Mouse (Mus musculus): ENCODE measurements around the gene Tunar. TPM values are rescaled to one million over a fixed set of nuclear protein-coding genes. Genes with fewer than 3 reads are reported as not detected.

Gene Tunar
- polyA plus RNA-seq, 1 experiment from 2014 or later: 0.67 TPM

DNA sequence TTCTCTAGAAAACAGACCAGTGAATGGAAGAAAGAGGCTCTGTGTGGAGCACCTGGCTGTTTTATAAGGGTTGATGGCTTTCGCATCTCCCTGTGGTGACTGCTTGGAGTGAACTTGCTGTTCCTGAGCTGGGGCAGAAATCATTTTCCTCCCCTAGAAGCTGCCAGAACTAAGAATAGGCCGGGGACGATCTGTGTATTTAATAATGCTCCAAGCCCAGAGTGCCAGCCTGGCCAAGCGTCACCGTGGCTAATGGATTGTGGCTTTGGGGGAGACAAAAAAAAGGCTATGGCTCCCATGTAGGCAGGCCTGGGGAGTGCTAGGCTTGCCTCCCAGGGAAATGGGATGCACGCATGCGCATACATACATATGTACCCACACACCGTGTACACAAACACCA, 80.2 kb downstream of the Tunar start:
- Histone ChIP-seq H3K4me3 (no peak overlapping the region), H3K27me3 (ENCODE audit: insufficient read depth, poor library complexity, severe bottlenecking) (no peaks in the 10 kb centered on the region), H3K27ac (no peak overlapping the region), H3K4me1 (replicated peaks) (no peaks in the 10 kb centered on the region; the same call in 1 of the 2 replicates), H3K9me3 (no peaks in the 10 kb centered on the region), H3K36me3 (no peaks in the 10 kb centered on the region)
- no peak for DNase-seq (ENCODE audit: low spot score)
- 85% methylated on average over 8 of the region's 8 CpGs for WGBS

DNA sequence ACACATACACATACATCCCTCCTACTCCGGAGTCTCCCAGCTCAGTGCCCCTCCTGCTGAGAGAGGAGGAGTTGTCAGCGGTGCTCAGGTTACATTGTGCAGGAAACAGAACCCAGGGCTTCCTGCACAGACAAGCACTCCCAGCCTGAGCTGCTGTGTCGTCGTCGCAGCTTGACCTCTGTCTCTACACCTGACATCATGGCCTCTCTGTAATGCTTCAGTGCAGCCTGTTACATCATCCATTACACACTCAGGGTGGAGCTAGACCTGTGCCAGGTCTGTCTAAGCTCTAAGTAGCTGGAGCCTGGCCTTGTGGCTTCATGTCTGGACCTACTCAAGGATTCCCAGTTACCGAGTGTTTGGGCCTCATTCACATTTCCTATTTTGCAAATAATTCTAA, 86.8 kb downstream of the Tunar start:
- no peak overlapping the region for H3K27ac ChIP-seq
- DNase-seq (ENCODE audit: low spot score): no peak
- H3K36me3 ChIP-seq: no peaks in the 10 kb centered on the region
- H3K4me3 ChIP-seq: no peak overlapping the region
- H3K27me3 ChIP-seq (ENCODE audit: insufficient read depth, poor library complexity, severe bottlenecking): no peaks in the 10 kb centered on the region
- 52% methylated on average over 6 of the region's 6 CpGs for WGBS
- H3K4me1 ChIP-seq (replicated peaks): peaks cover 3% of the 10 kb centered on the region; the same call in 1 of the 2 replicates
- H3K9me3 ChIP-seq: no peaks in the 10 kb centered on the region

DNA sequence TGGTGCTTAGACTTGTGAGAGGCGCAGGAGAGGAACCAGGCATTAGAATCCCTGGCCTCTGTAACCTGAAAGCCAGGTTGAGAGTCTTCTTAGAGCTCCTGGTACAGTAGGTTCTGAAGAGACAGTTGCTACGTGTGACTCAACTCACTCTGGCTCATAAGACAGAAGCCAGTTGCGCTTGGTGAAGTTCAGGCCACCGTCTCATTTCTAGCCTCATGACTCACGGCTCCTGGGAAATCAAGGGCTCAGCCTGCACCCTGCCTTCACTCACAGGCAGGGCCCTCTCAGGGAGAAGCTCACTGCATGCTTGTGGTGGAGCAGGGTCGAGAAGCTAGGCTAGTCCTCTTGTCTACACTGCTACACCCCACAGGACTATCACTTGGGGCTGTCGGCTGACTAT, 92.9 kb downstream of the Tunar start:
- no peak overlapping the region for H3K4me3 ChIP-seq
- DNase-seq (ENCODE audit: low spot score): no peak
- WGBS: 81% methylated on average over 7 of the region's 7 CpGs

DNA sequence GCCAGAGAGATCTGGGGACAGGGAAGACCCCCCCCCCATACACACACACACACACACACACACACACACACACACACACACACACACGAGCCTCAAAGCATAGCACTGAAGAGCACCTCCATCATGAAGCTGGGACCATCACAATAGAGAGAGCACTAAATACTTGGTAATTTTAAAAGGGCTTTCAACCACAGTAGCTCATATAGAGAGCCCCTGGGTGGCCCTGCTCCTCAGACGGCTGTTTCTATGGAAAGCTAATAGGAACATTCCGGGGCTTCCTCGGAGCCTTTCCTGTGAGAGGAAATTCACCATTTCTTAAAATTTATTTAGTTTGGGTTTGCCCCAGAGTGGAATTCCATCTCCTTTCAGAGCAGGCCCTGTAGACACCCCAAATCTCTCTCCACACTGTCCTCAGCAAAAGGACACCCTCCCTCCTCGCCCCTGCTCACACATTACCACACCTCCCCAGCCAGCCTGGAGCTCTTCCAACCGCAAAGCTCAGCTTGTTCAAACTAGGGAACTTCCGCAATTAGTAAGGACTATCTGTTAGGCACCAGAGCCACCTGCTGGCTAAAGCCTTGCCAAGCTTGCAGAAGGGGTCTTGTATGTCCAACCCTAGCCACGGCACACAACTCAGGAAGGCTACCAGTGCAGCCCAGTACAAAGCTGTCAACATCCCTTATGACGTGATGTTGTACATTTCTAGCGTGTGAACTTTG, 93.5 kb downstream of the Tunar start:
- 38% methylated on average over 10 of the region's 10 CpGs for WGBS
- no peaks in the 10 kb centered on the region for H3K36me3 ChIP-seq
- no peaks in the 10 kb centered on the region for H3K9me3 ChIP-seq
- H3K27me3 ChIP-seq (ENCODE audit: insufficient read depth, poor library complexity, severe bottlenecking): no peaks in the 10 kb centered on the region
- no peaks in the 10 kb centered on the region for H3K4me1 ChIP-seq (replicated peaks)
- DNase-seq (ENCODE audit: low spot score): peak; percentile 75
- no peak overlapping the region for H3K4me3 ChIP-seq
- H3K27ac ChIP-seq: 0 out of 2 replicates have a peak overlapping the region, but pooled peaks have one; percentile 16

More for the DNA sequence above, 92.9 kb downstream of the Tunar start:
- no peak overlapping the region for H3K27ac ChIP-seq
- no peaks in the 10 kb centered on the region for H3K27me3 ChIP-seq (ENCODE audit: insufficient read depth, poor library complexity, severe bottlenecking)
- no peaks in the 10 kb centered on the region for H3K9me3 ChIP-seq
- H3K4me1 ChIP-seq (replicated peaks): 0 out of 2 replicates have a peak, but pooled peaks cover under 1% of the 10 kb centered on the region
- H3K36me3 ChIP-seq: no peaks in the 10 kb centered on the region

DNA sequence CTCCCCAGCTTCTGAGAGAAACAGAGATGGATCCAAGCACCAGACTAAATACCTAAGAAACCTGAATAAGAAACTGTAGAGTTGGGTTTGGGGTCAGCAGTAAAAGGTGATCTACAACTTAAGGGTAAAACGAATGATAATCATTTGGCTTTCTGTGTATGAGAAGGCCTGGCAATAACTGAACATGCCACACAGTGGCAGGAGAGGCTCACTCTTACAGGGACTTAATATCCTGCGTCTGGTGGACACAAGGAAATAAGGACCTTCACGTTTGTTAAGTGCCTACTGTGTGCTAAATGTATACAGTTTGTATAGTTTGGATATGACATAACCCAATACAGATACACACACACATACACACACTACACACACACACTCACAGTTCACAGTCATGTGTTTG, 98.2 kb downstream of the Tunar start:
- H3K4me1 ChIP-seq (replicated peaks): no peaks in the 10 kb centered on the region
- WGBS: 63% methylated on average over 3 of the region's 3 CpGs
- H3K27me3 ChIP-seq (ENCODE audit: insufficient read depth, poor library complexity, severe bottlenecking): no peaks in the 10 kb centered on the region
- DNase-seq (ENCODE audit: low spot score): no peak
- no peak overlapping the region for H3K27ac ChIP-seq
- H3K36me3 ChIP-seq: no peaks in the 10 kb centered on the region
- no peak overlapping the region for H3K4me3 ChIP-seq
- no peaks in the 10 kb centered on the region for H3K9me3 ChIP-seq

DNA sequence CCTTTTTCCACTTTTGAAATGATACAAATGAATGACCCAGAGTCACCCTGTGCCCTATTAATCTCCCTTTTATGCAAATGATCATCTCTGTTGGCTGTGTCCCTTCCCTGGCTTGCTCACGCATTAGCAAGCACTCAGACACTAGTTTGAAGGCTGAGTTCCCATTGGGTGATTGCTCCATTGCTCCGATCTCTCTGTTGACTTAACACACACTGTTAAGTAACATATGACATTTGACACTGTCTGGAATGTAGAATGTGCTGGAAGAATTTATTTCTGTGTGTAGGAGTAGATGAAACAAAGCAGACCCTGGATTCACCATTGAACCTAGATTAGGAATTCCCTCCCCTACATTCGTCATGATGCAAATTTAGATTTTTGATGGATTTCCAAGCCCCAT, 99.1 kb downstream of the Tunar start:
- H3K4me1 ChIP-seq (replicated peaks): no peaks in the 10 kb centered on the region
- no peaks in the 10 kb centered on the region for H3K27me3 ChIP-seq (ENCODE audit: insufficient read depth, poor library complexity, severe bottlenecking)
- WGBS: 73% methylated on average over 3 of the region's 3 CpGs
- H3K9me3 ChIP-seq: no peaks in the 10 kb centered on the region
- H3K36me3 ChIP-seq: no peaks in the 10 kb centered on the region
- no peak overlapping the region for H3K27ac ChIP-seq
- DNase-seq (ENCODE audit: low spot score): no peak
- no peak overlapping the region for H3K4me3 ChIP-seq

Other genes with a start within 250 kb of the Tunar start
- not detected in 2 replicates for gene Tcl1b2, start 187.9 kb upstream of the Tunar start, polyA plus RNA-seq (2016; fragmentation: Nextera tagmentation; extraction: Ambion mirVana)
- gene Tcl1b1, start 174.2 kb upstream of the Tunar start, polyA plus RNA-seq (2016; fragmentation: Nextera tagmentation; extraction: Ambion mirVana): not detected in 2 replicates
- not detected in 2 replicates for gene Tcl1b5, start 157.5 kb upstream of the Tunar start, polyA plus RNA-seq (2016; fragmentation: Nextera tagmentation; extraction: Ambion mirVana)
- not detected in 2 replicates for gene Tcl1b3, start 142.8 kb upstream of the Tunar start, polyA plus RNA-seq (2016; fragmentation: Nextera tagmentation; extraction: Ambion mirVana)
- gene Tcl1b4, start 131.9 kb upstream of the Tunar start, polyA plus RNA-seq (2016; fragmentation: Nextera tagmentation; extraction: Ambion mirVana): not detected in 2 replicates
- gene Tcl1, start 111.1 kb upstream of the Tunar start, polyA plus RNA-seq (2016; fragmentation: Nextera tagmentation; extraction: Ambion mirVana): not detected in 2 replicates
- 2.6 and 3.8 TPM in 2 replicates for gene D430019H16Rik, start 120.0 kb downstream of the Tunar start, polyA plus RNA-seq (2016; fragmentation: Nextera tagmentation; extraction: Ambion mirVana)
- 0.61 and 0.64 TPM in 2 replicates for gene Bdkrb2, start 229.4 kb downstream of the Tunar start, polyA plus RNA-seq (2016; fragmentation: Nextera tagmentation; extraction: Ambion mirVana)

All from hindbrain, embryonic 10.5 days (tissue).